Mouse (Mus musculus) T-helper 17 cell (primary cell): ENCODE measurements around the gene Elavl3.
"Not testable (repeated sequence)": the region's sequence is repeated elsewhere in the genome, so short reads cannot be mapped to it uniquely, and the experiment has no call there.

Experiments
- in situ Hi-C, 2 experiments: fragments of 300-600 bp; cut with MboI, MseI; formaldehyde crosslinking; loops; 1 replicate in 1 of 2; 2 replicates in 1 of 2; pipeline ENCODE4 v1.15.1; 2025; ENCODE audit warnings: high pct_unique_total_duplicates in 2 of 2

Gene Elavl3

DNA sequence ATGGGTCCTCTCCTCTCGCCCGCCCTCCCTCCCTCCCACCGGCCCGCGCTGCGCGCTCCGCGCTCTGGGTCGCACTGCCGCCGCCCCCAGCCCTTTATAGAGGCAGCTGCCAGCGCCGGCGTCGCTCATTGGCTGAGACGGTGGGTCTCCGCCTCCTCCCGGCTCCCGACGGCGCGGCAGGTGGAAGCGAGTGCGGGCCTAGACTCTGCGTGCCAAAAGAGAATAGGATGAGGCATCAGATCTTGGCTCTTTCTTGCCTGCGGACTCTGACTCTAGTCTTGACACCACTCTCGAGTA lies at the start of gene Elavl3:
Gene Elavl3, minus strand, starts transcription at position 66 of the 297 bp plus-strand sequence.
- in situ Hi-C loops: no loop called here

DNA sequence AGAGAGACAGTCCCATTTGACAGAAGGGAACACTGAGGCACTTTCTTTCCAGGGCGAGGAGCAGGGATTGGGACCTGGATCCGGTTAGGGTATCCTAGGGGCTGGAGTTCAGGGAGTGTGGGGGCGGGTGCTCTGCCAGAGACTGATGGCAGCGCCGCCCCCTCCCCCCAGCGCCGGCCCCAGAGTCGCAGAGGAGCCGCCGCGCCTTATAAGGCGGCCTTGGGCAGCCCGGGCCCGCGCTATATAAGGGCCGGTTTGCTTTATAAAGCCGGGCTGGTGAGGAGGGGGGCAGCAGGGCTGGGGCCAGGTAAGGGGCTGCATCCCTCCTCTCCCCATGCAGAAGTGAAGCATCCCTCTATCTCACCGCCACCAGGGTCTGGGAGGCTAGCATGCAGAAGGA lies 48.1 kb upstream of the Elavl3 start:
- in situ Hi-C loops: no loop called here

DNA sequence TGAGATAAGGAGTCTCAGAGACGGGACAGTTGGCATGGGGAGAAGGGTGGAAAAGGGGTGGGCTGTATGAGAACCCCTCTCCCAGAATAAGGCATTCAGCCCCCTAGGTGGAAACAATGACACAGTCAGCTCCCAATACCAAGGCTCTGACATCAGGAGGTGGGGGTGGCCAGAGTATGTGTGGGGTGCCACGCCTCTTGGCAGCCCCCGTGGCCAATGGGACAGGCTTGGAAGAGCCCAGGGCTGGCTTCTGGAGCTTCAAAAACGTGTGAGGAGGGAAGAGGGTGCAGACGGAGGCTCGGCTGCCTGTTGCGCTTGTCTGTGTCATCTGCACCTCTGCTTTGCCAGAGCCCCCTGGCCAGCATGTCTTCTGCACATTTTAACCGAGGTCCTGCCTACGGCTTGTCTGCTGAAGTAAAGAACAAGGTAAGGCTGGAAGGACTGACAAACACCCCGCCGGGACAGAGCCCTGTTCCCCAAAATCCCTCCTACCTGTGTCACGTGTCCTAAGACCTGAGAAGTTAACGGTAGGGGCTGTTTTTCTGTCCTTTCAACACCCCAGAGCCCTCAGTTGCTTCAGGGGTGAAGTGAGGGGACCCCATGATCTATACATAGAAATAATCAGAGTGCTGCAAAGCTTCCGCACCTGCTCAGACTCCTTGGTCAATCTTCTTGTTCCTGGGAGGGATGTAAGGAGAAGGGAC lies 47.3 kb upstream of the Elavl3 start, which contains the start of gene Cnn1:
Gene Cnn1, plus strand, starts transcription at position 224 of the 704 bp plus-strand sequence.
- in situ Hi-C loops: no loop called here

DNA sequence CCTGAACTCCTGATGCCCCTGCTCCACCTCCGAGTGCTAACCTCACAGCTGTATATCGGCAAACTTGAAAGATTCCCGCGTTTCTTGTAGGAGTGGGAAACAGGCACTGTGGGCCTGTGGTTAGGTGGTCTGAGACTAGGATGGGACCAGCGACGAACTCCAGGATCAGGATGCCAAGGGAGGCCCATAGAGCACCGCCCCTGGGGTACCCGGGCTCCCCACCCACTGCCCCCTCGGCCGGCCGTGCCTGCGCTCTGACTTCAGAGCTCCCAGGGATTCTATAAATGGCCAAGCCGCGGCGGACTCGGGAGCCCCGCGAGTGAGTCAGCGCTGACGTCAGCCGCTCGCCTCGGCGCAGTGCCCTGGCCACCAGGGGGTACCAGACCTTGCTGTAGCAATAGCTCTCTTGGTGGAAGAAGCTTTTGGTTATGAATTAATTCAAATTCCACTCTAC lies 44.1 kb upstream of the Elavl3 start:
- in situ Hi-C loops: no loop called here

DNA sequence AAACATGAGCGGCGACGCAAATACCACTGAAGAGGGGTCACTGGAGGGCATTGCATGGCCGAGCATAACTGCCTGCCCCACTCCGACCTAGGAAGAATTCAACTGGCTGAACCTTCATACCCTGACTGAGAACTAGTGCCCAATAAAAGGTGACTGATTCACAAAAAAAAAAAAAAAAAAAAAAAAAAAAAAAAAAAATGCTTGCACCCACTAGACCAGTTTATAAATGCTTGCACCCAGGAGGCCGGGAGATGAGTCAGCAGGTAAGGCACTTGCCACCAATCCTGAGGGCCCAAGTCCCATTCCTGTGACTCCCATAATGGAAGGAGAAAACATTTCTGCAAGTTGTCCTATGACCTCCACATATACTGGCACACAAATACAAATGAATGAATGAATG lies 40.9 kb upstream of the Elavl3 start:
- in situ Hi-C loops: no loop called here

DNA sequence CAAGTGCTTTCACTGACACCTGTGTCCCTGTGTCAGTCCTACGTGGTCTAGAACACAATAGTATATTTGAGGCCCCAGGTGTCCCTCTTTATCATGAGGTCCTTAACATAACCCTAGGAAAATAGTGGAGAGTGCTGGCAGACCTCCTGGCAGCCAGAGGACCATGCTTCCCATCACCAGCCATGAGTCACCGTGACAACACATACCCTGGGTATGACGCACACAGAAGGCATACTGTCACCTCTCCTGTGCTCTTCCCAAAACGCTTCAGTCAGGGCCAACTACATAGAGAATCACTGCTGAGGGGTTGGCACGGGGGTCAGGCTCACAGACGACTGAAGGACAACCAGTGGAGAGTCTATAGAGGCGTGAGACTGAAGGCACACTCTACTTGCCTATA lies 38.2 kb upstream of the Elavl3 start:
- in situ Hi-C loops: no loop called here

DNA sequence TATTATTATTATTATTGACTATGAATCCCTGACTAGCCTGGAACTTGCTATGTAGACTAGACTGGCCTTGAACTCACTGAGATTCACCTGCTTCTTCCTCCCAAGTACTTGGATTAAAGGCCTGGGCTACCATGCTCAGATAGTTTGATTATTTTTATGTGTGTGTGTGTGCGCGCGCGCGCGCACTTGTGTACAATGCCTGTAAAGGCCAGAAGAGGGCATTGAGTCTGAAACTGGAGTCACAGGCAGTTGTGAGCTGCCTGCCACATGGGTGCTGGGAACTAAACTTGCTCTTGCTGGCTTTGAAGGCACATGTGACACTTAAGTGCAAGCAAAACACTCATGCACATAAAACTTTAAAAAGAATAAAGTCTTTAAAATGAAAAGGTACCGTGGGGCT lies 37.5 kb upstream of the Elavl3 start:
- in situ Hi-C loops: no loop called here

DNA sequence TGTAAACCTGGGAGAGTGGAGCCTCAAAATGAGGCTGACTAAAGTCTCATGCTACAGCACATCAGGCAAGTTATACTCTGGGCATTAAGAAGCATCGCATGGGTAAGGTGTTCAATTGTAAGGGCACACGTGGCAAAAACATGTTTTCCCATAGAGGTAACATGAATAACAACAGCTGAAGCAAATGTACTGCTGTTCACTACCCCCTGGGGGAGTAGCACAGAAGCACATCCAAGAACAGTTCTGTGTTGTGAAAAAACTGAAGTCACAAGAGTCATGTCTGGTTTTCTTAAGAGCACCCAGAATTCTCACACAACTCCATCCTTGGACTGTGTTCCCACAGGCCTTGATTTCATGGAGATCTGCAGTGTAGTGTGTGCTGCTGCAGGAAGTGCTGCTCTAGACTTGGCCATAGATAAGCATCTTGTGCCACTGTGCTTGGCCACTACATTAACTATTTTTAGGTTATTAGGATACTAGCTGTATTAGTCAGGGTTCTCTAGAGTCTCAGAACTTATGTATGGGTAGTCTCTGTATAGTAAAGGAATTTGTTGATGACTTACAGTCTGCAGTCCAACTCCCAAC lies 35.3 kb upstream of the Elavl3 start:
- in situ Hi-C loops: no loop called here

DNA sequence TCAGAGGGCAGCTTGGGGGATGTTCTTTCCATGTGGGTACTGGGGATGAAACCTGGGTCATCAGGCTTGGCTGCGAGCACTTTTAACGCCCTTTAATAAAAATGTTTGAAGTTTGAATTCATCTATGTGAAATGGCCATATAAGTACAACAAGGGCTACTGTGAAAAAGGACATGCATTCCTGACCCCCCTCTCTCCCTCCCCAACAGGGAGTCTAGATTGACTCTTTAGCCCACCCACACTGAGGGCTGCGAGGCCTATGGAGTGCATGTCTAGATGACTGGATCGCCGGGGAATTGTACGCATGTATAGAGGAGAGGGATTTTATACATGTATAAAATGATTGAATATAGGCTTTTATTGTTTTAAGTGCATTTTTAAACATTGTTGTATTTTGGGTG lies 34.2 kb upstream of the Elavl3 start:
- in situ Hi-C loops: no loop called here

DNA sequence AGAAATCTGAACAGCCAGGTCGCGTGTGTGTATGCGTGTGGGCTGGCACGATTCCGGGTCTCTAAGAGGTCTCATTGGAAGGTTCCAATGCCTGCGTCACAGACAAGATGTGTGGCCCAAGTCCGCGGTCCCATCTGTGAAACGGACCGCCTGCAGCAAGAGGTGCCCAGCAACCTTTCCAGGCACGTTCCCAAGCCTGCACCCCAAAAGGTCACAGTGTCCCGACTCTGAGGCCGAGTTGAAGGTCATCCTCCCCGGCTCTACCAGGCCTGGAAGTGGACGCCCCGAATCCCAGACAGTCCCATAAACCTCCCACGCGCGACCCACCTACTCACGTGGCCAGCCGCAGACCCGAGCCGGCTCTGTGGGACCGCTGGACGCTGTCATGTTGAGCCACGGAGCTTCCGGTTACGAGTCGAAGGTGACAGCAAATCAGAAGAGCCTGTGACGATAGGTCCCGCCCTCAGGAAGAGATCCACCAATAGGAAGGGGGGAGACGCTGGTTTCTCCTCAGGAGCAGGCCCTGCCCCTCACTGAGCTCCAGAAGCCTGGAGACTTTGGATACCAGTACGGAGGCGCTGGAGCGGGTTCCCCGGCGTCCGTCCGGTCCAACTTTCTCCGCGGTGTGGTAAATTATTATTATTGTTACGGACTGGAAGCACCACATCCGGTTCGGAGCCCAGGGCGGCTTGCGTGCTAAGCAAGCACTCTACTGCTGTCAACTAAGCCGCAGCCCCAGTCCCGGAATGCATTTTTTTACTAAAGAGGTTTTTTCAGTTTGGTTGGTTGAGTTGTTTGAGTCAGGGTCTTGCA lies 33.4 kb upstream of the Elavl3 start, which contains the start of gene Ecsit:
Gene Ecsit, minus strand, starts transcription at position 417 of the 813 bp plus-strand sequence.
- in situ Hi-C loops: no loop called here

DNA sequence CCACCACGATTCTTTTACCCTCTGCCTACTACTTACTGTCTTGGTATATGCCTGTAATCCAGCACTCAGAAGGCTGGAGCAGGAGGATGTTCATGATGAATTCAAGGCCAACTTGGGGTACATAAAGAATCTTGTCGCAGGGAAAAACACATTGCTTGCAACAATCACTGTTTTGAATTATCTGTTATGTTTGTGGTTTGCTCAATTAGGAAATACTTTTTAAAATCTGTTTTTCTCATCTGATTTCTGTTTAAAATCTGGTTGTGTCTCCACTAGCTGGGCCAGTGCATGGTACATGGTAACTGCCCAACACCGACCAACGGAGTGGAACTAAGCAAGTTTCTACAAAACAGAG lies 32.8 kb upstream of the Elavl3 start:
- in situ Hi-C loops: no loop called here

DNA sequence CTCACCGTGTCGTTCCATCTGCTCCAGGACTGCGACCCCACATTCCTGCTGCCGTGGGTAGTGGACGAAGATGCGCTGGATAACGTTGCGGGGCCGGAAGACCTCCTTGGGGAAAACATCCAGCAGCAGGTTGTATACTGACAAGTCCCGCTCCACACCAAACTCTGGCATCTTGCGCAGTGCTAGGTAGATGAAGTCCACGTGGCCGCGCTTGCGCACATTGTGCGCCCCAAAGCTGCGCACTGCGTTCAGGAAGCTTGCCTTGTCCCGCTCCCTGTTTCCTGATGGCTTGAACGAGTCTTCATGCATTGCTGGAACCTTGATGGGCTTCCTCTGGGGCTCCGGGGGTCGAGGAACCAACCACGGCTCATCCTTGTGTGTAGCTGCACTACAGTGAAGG lies 24.4 kb upstream of the Elavl3 start:
- in situ Hi-C loops: no loop called here

DNA sequence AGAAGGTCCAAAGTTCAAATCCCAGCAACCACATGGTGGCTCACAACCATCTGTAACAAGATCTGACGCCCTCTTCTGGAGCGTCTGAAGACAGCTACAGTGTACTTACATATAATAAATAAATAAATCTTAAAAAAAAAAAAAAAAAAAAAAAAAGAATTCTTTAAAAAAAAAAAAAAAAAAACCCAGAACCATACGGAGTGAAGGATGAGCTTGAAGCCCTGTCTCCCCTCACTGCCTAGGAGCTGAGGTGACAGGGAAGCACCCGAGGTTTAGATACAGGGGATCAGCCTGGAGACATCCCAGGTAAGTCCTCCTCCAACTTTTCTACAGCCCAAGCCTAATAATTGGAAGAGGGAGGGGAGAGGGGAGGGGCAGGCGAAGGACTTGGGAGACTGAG lies 24.0 kb upstream of the Elavl3 start:
- in situ Hi-C loops: not testable (repeated sequence)

DNA sequence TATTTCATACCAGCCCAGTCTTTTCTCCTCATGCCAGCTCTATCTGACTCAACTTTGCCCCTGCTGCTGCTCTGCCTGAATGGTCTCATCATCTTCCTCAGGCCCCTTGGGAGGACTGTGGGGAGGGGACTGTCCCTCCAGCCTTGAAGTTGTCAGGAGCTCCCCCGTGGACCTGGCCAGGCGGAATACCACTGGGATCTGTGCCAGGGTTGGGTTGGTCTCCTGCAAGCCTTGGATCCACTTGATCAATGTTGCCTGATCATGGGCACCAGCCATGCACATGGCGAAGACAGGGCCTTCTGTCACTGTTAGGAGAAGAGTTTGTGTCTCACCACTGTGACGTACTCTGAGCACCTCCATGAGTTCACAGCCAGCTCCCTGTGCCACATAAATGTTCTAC lies 20.5 kb upstream of the Elavl3 start:
- in situ Hi-C loops: no loop called here

DNA sequence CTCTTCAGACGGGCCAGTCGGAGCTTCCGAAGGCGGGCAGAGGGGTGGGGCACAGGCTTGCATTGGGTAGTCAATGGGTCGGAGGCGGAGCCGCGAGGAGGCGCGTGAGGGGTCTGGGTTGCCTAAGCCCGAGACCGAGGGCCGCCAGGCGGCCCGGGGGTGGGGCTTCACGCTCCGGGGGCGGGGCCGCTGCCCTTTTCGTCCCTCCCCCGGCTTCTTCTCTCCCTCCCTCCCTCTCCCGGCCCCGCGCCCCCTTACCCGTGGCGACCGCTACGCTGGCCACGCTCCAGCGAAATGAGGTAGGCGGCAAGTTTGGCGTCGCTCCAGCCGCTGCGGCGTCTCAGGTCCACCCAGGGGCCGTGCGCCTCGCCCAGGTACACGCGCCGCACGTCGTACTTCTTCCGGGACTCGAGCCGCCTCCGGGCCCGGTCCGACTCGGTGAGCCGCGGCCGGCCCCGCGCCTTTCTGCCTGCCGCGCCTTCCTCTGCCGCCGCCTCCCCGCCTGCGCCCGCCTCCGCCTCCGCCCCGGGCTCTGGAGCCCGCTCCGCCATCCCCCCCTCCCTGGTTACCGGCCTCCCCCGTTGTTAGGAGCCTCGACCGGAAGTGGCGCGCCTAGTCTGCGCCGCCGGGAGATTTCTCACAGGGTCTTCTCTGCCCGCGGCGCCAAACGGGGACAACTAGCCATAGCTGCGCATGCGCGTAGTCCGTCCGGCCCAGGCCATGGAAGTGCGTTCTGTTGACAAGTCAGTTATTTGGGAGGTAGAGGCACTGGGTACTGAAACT lies 19.2 kb upstream of the Elavl3 start, which contains the start of the genes Gm49318 and Zfp653:
Gene Gm49318, minus strand, starts transcription at position 469 of the 783 bp plus-strand sequence.
Gene Zfp653, minus strand, starts transcription at position 586 of the 783 bp plus-strand sequence.
- in situ Hi-C loops: no loop called here

DNA sequence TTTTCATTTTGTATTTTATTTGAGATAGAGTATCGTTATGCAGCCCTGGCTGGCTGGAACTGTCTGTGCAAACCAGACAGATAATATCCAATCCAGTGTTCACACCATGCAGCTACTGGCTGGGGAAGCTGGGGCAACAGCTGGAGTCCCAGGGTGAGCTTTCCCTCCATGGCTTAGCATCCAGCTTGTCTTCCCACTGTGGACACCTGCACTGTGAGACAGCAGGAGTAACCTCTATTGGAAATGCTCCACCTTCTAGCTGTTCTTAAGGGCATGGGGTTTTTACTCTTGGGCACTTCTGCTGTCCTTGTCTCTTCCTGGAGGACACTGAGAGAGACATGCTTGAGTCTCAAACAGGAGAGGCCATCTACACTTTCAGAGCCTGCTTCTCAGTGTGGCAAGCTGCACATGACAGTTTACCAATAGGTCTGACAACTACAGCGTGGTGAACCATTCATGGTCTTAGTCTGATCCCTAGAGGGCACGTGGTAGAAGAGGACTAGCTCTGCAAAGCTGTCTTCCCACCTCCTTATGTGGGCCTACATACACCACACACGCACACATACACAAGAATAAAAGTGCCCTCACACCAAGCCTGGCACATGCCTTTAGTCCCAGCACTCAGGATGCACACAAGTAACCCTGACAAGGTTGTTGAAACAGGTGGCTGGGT lies 18.2 kb upstream of the Elavl3 start:
- in situ Hi-C loops: loop anchor here in 1 of 2 experiments (5.0 kb wide), 1 partner anchor 77 kb away; no protein-coding TSS in a partner anchor

DNA sequence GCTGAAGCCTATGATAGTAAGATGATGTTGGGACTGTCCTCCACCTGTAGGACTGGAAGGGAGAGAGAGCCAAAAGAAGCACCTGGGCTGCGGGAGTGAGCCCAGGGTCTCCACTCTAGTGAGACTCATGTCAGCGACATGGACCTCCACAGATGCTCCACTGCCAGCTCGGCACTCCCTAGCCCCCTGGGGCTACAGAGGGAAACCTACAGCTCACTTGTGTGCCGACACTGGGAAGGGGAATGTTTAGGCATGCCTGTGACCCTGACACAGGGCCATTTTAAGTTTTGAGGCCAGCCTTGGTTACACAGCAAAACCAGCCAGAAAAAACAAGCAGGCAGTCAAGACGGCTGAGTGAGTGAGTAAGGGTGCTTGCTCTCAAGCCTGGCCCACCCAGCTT lies 15.4 kb upstream of the Elavl3 start:
- in situ Hi-C loops: loop anchor here in 1 of 2 experiments (5.0 kb wide), 1 partner anchor 80 kb away; no protein-coding TSS in a partner anchor

DNA sequence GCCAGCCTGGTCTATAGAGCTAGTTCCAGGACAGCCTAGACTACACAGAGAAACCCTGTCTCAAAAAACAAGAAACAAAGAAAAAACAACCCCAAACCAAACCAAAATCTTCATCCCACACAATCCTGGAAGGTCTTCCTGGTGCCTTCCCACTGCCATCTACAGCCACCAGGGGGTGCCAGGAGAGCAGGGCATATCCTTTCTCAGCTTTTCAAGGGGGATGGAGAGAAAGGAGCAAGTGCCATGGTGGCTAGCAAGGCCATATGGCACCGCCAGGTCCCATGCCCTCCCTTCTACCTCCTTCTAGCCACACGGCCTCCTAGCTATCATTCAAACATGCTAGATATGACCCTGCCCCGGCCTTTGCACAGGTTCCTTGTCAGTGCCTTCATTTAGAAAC lies 14.6 kb upstream of the Elavl3 start:
- in situ Hi-C loops: loop anchor here in 1 of 2 experiments (5.0 kb wide), 1 partner anchor 81 kb away; no protein-coding TSS in a partner anchor

DNA sequence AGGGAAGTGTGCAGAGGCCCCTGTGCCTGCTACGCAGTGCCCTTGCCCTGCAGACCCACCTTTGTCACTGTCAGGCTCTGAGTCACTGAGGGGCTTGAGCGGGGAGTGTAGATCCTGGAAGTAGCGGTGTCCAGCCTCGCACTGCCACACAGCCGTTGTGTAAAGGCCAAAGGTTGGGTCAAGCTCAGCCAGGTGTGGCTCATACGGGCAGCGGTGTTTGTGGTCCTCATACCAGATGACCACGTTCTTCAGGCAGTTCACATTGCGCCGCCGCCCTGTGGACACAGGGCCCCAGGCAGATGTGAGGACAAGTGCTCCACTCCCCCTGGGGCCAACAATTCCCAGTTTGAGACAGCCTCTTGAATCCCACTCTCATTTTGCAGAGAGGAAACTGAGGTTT lies 13.8 kb upstream of the Elavl3 start:
- in situ Hi-C loops: loop anchor here in 1 of 2 experiments (5.0 kb wide), 1 partner anchor 82 kb away; no protein-coding TSS in a partner anchor

DNA sequence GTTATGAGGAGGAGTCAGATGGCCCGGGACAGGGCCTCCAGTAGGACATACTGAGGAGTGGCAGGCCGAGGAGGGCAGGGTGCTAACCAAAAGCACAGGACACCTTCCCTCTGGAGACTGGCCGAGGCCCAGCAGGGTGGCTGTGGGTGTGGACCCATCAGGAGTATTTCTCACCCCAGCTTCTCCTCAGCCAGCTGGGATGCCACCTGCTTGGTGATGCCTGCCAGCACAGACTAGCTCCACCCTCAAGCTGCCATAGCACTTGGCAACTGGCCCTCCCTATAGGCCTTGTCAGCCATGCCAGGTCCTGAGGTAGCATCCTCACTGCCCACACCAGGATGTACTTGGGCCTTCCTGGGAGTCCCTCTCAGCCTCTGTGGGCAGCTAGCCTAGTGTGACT lies 12.5 kb upstream of the Elavl3 start:
- in situ Hi-C loops: loop anchor here in 1 of 2 experiments (5.0 kb wide), 2 partner anchors 83 to 87 kb away; no protein-coding TSS in a partner anchor

DNA sequence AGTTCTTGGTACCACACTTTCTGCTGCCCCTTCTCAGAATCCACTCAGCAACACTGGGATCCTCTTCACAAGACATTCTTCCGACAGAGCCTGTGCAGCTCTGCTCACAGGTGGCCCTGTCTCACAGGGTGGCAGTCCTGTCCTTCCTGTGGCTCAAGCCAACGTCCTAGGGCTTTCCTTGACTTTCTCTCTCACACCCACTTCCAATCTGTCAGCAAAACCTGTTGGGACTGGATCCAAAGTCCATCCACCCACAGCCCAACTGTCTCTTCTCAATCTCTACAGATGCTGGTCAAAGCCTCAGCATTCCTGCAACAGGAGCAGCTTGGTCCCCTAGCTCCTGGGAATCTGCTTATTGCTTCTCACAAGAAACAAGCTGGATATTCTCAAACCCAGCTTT lies 9.5 kb upstream of the Elavl3 start:
- in situ Hi-C loops: loop anchor here in 1 of 2 experiments (5.0 kb wide), 2 partner anchors 84 to 86 kb away; no protein-coding TSS in a partner anchor
